Mouse (Mus musculus): ENCODE data around the gene Mta1.

GRCm38 (mm10) chr12:113075063-113075454 lies 23.0 kb upstream of the Mta1 start:
- TF ChIP-seq POLR2A (IDR thresholded peaks at IDR 0.05; ENCODE audit: control insufficient read depth, extremely low read depth, insufficient read depth, low read length, poor library complexity) (peak; percentile 67; the same call in 1 of the 2 replicates), CTCF (IDR thresholded peaks at IDR 0.05; ENCODE audit: borderline replicate concordance, control insufficient read depth, extremely low read depth, insufficient read depth, low read length, poor library complexity) (peak; percentile 94)
